Mouse (Mus musculus): Measurements from ENCODE around the gene Tmem14a.
A peak's percentile ranks its signal among the peaks of the same experiment; 100 is the strongest.
"Not testable (repeated sequence)": the region's sequence is repeated elsewhere in the genome, so short reads cannot be mapped to it uniquely, and the experiment has no call there.

Tmem14a gene

GRCm38 (mm10) chr1:21218489-21218919 is at the start of gene Tmem14a:
Tmem14a (plus strand) TSS chr1:21218575.
- peak; percentile 84 for DNase-seq (ENCODE audit: low read depth, low spot score)

- no peak for DNase-seq (ENCODE audit: low read depth, low spot score)
Measured at GRCm38 (mm10) chr1:21185196-21185595, 33.2 kb upstream of the Tmem14a start.

- no peak for DNase-seq (ENCODE audit: low read depth, low spot score)
Measured at GRCm38 (mm10) chr1:21206241-21206640, 12.1 kb upstream of the Tmem14a start.

- DNase-seq (ENCODE audit: low read depth, low spot score) = not testable (repeated sequence)
Measured at GRCm38 (mm10) chr1:21213537-21213936, 4.8 kb upstream of the Tmem14a start.

- DNase-seq (ENCODE audit: low read depth, low spot score) = not testable (repeated sequence)
Measured at GRCm38 (mm10) chr1:21213991-21214692, 4.2 kb upstream of the Tmem14a start.

GRCm38 (mm10) chr1:21227756-21228395 is 9.5 kb downstream of the Tmem14a start:
- DNase-seq (ENCODE audit: low read depth, low spot score) = no peak

GRCm38 (mm10) chr1:21228740-21229722 is 10.7 kb downstream of the Tmem14a start:
- not testable (repeated sequence) for DNase-seq (ENCODE audit: low read depth, low spot score)

- DNase-seq (ENCODE audit: low read depth, low spot score) = no peak
Measured at GRCm38 (mm10) chr1:21230376-21230775, 12.0 kb downstream of the Tmem14a start.

- no peak for DNase-seq (ENCODE audit: low read depth, low spot score)
Measured at GRCm38 (mm10) chr1:21231744-21232464, 13.5 kb downstream of the Tmem14a start.

GRCm38 (mm10) chr1:21232516-21232915 is 14.1 kb downstream of the Tmem14a start:
- no peak for DNase-seq (ENCODE audit: low read depth, low spot score)

GRCm38 (mm10) chr1:21235359-21235758 is 17.0 kb downstream of the Tmem14a start:
- DNase-seq (ENCODE audit: low read depth, low spot score) = no peak

- DNase-seq (ENCODE audit: low read depth, low spot score) = no peak
Measured at GRCm38 (mm10) chr1:21239911-21240898, 21.8 kb downstream of the Tmem14a start, which contains the start of gene Gsta3. Gsta3 (plus strand) TSS chr1:21240589.

GRCm38 (mm10) chr1:21241096-21241495 is 22.7 kb downstream of the Tmem14a start:
- DNase-seq (ENCODE audit: low read depth, low spot score) = no peak

- DNase-seq (ENCODE audit: low read depth, low spot score) = peak; percentile 46
Measured at GRCm38 (mm10) chr1:21244290-21244960, 26.1 kb downstream of the Tmem14a start.

GRCm38 (mm10) chr1:21246136-21246535 is 27.8 kb downstream of the Tmem14a start:
- DNase-seq (ENCODE audit: low read depth, low spot score) = no peak

GRCm38 (mm10) chr1:21247896-21248295 is 29.5 kb downstream of the Tmem14a start:
- no peak for DNase-seq (ENCODE audit: low read depth, low spot score)

- DNase-seq (ENCODE audit: low read depth, low spot score) = no peak
Measured at GRCm38 (mm10) chr1:21248560-21249390, 30.4 kb downstream of the Tmem14a start.

- no peak for DNase-seq (ENCODE audit: low read depth, low spot score)
Measured at GRCm38 (mm10) chr1:21251661-21252060, 33.3 kb downstream of the Tmem14a start.
